Mouse (Mus musculus): ENCODE results near the gene Ccnt1. TPM values are rescaled to one million over a fixed set of nuclear protein-coding genes. Genes with fewer than 3 reads are reported as not detected.

Ccnt1 gene
- polyA plus RNA-seq, 1 experiment from 2014 or later, result 33.2 TPM

DNA sequence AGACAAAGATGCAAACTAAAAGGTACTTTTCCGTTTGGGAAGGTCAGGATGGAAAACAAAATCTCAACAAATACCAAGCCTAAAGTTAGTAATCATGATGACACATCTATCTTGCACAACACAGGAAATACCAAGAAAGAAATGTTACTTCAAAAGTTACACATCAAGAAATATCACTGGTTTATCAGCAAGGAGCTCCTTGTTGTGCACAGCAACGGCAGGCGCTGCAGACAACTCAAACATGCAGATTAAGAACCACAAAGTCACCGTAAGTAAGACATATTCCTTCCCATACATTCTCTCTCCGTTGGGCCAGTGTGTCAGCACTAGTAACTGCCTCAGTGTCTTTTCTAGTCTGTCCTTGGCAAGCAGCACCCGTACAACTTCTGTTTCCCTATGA is 29.7 kb downstream of the Ccnt1 start:
- Histone ChIP-seq H3K4me3 (no peak overlapping the region), H3K36me3 (peaks cover 58% of the 10 kb centered on the region), H3K9ac (no peak overlapping the region), H3K27me3 (no peaks in the 10 kb centered on the region), H3K9me3 (replicated peaks) (no peaks in the 10 kb centered on the region), H3K27ac (no peak overlapping the region), H3K4me1 (replicated peaks) (no peaks in the 10 kb centered on the region), H3K4me2 (no peak overlapping the region)
- 88% methylated on average over 6 of the region's 6 CpGs for WGBS
- ATAC-seq (replicated peaks; ENCODE audit: insufficient number of reproducible peaks, insufficient read depth, low FRiP score, low read depth), result no peak

DNA sequence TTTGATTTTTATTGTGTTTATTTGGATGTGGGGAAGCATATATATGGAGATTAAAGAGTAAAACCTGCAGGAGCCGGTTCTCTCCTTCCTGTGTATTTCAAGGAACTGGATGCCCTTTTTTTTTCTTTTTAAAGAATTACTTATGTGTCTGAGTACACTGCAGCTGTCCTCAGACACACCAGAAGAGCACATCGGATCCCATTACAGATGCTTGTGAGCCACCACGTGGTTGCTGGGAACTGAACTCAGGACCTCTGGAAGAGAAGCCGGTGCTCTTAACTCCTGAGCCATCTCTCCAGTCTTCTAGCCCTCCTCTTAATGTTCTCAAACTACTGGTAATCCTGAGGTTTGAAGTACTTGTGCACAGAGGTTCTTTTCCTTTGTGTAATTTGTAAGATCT is 32.8 kb downstream of the Ccnt1 start:
- H3K36me3 ChIP-seq, result peaks cover 28% of the 10 kb centered on the region
- no peak overlapping the region for H3K27ac ChIP-seq
- H3K9me3 ChIP-seq (replicated peaks), result no peaks in the 10 kb centered on the region
- no peak overlapping the region for H3K9ac ChIP-seq
- no peak overlapping the region for H3K4me2 ChIP-seq
- no peak overlapping the region for H3K4me3 ChIP-seq
- ATAC-seq (replicated peaks; ENCODE audit: insufficient number of reproducible peaks, insufficient read depth, low FRiP score, low read depth), result no peak
- WGBS, result 68% methylated on average over 4 of the region's 4 CpGs
- H3K27me3 ChIP-seq, result no peaks in the 10 kb centered on the region
- peaks cover 2% of the 10 kb centered on the region for H3K4me1 ChIP-seq (replicated peaks)

DNA sequence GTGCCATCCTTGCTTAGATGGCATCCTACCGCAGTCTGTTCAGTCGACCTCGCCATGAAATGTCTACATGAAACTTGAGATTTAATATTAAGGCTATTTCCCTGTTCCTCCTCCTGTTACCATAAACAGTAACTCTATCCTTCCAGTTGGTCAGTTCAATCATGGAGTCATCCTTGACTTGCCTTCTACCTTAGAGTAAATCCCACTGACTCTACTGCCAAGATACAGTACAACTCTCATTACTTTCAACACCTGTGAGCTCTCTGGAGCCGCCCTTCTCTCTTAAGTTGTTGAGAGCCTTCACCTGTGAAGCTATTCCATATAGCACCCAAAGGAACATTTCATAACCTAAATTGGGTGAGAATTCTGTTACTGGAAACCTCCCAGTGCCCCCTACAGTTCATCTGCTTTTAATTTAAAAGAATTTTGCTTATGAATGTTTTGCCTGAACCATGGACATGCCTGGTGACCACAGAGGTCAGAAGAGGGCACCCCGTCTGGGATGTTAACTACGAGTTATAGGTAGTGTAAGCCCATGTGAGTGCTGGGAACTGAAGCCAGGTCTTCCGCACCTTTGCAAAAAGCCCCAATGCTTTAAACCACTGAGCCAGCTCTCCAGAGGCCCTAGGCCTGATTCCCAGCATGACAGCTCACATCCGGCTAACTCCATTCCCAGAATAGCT is 33.8 kb downstream of the Ccnt1 start:
- WGBS, result 80% methylated on average over 8 of the region's 8 CpGs
- ATAC-seq (replicated peaks; ENCODE audit: insufficient number of reproducible peaks, insufficient read depth, low FRiP score, low read depth), result no peak
- H3K36me3 ChIP-seq, result peaks cover 21% of the 10 kb centered on the region
- H3K9ac ChIP-seq, result no peak overlapping the region
- H3K4me1 ChIP-seq (replicated peaks), result peaks cover 10% of the 10 kb centered on the region
- no peaks in the 10 kb centered on the region for H3K9me3 ChIP-seq (replicated peaks)
- no peak overlapping the region; the same call in 1 of the 2 replicates for H3K27ac ChIP-seq
- H3K4me3 ChIP-seq, result no peak overlapping the region
- no peak overlapping the region for H3K4me2 ChIP-seq
- no peaks in the 10 kb centered on the region for H3K27me3 ChIP-seq

DNA sequence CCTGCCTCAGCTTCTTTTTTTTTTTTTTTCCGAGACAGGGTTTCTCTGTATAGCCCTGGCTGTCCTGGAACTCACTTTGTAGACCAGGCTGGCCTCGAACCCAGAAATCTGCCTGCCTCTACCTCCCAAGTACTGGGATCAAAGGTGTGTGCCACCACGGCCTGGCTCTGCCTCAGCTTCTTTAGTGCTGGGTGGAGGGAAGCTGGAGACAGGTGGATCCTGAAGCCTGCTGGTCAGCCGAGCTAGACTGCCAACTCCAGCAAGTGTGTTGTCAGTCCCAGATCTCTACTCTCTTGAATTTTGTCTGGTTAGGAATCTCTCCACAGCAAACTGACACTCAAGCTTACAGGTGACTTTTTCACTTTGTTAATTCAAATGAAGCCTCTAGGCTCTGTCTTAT is 34.8 kb downstream of the Ccnt1 start:
- H3K36me3 ChIP-seq, result peaks cover 22% of the 10 kb centered on the region
- H3K4me2 ChIP-seq, result no peak overlapping the region
- H3K9me3 ChIP-seq (replicated peaks), result no peaks in the 10 kb centered on the region
- no peak overlapping the region for H3K9ac ChIP-seq
- 66% methylated on average over 4 of the region's 4 CpGs for WGBS
- no peak overlapping the region for H3K27ac ChIP-seq
- peaks cover 10% of the 10 kb centered on the region for H3K4me1 ChIP-seq (replicated peaks)
- ATAC-seq (replicated peaks; ENCODE audit: insufficient number of reproducible peaks, insufficient read depth, low FRiP score, low read depth), result no peak
- H3K27me3 ChIP-seq, result no peaks in the 10 kb centered on the region
- no peak overlapping the region for H3K4me3 ChIP-seq

DNA sequence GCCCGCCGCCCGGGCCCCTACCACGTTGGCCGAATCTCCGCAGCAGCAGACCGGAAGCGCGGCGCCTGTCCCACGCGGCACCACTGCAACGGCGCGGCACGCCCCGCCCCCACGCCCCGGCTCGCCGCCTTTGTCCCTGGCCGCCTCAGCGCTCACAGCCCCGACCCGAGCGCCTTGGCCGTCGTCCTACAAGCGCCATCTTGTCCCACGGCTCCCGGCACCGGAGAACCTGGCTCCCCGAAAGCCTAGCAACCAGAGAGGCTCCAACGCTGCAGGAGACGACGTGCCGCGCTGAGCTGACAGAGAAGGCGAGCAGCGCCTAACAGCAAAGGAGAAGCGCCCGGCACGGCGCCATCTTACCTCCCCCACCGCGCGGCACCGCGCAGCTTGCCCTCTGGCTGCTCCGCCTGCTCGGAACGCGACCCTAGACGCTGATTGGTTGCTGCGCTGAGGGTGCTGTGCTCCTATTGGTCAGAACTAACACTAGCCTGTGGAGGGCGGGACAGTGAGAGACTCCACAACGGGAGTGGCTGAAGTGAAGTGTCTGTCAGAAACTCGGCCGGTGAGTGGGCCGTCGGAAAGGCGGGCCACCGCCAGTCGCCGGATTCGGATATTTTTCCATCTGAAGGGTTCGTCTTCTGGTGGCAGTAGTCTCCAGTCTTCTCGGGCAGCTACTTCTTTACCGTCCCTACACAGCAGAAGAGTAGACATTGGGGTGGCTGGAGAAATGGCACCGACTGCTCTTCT is 36.7 kb downstream of the Ccnt1 start, which contains the start of gene Kansl2:
Gene Kansl2, minus strand, starts transcription at position 384 of the 747 bp plus-strand sequence.
- peak within 1 kb of the TSS; percentile 93 for H3K9ac ChIP-seq
- no peaks in the 10 kb centered on the region for H3K9me3 ChIP-seq (replicated peaks)
- H3K4me3 ChIP-seq, result peak within 1 kb of the TSS; percentile 94
- peaks cover 31% of the 10 kb centered on the region for H3K36me3 ChIP-seq
- peak; percentile 100 for ATAC-seq (replicated peaks; ENCODE audit: insufficient number of reproducible peaks, insufficient read depth, low FRiP score, low read depth)
- peak within 1 kb of the TSS; percentile 99 for H3K27ac ChIP-seq
- WGBS, result under 1% methylated on average over 66 of the region's 70 CpGs
- no peaks in the 10 kb centered on the region for H3K27me3 ChIP-seq
- H3K4me1 ChIP-seq (replicated peaks), result peaks cover 10% of the 10 kb centered on the region
- peak within 1 kb of the TSS; percentile 83 for H3K4me2 ChIP-seq

DNA sequence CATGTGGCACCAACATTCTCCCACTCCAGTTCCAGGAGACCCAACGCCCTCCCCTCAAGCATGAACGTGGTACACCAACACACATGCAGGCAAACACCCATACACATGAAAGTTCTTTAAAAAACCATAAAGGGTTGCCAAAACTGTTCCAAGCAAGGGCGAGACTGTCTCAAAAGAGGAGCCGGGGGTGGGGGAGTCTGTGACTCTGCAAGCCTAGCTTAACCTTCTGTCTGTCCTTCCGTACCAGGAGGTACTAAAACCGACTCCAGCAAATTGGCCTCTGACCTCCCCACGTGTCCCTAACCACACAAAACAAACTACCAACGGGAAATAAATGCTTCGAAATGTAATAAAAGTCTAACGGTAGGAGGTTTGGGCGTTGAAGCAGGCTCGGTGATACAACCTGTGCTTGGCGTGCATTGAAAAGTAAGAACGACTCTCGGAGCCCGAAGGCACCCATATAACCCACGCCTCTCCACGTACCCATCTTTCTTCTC is 37.6 kb downstream of the Ccnt1 start:
- WGBS, result under 1% methylated on average over 18 of the region's 18 CpGs
- no peaks in the 10 kb centered on the region for H3K27me3 ChIP-seq
- H3K9ac ChIP-seq, result peak overlapping the region; percentile 93
- peaks cover 10% of the 10 kb centered on the region for H3K4me1 ChIP-seq (replicated peaks)
- H3K27ac ChIP-seq, result peak overlapping the region; percentile 99
- no peak for ATAC-seq (replicated peaks; ENCODE audit: insufficient number of reproducible peaks, insufficient read depth, low FRiP score, low read depth)
- H3K36me3 ChIP-seq, result peaks cover 37% of the 10 kb centered on the region
- no peaks in the 10 kb centered on the region for H3K9me3 ChIP-seq (replicated peaks)
- peak overlapping the region; percentile 83 for H3K4me2 ChIP-seq
- peak overlapping the region; percentile 94 for H3K4me3 ChIP-seq

DNA sequence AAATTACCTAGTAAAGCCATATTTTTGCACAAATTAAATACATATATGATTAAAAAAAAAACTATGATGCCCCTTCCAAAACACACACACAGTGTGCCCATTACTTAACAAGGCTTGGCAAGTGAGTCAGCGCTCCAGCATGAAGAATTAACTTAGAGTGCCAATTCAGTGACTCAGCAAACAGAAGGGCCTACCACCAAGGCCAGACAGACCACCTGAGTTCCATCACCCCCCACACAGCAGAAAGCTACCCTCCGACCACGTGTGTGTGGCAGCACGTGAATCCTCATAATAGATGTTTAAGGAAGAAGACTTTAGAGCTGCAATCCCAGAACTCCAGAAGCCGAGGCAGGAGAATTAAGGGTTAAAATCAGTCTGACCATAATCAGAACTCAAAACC is 38.4 kb downstream of the Ccnt1 start:
- Histone ChIP-seq H3K4me3 (peak overlapping the region; percentile 94), H3K4me1 (replicated peaks) (peaks cover 13% of the 10 kb centered on the region), H3K27me3 (no peaks in the 10 kb centered on the region), H3K4me2 (peak overlapping the region; percentile 83), H3K27ac (0 out of 2 replicates have a peak overlapping the region, but pooled peaks have one; percentile 99), H3K9ac (peak overlapping the region; percentile 93; the same call in 1 of the 2 replicates), H3K9me3 (replicated peaks) (no peaks in the 10 kb centered on the region), H3K36me3 (peaks cover 45% of the 10 kb centered on the region)
- ATAC-seq (replicated peaks; ENCODE audit: insufficient number of reproducible peaks, insufficient read depth, low FRiP score, low read depth), result no peak
- 41% methylated on average over 5 of the region's 5 CpGs for WGBS

DNA sequence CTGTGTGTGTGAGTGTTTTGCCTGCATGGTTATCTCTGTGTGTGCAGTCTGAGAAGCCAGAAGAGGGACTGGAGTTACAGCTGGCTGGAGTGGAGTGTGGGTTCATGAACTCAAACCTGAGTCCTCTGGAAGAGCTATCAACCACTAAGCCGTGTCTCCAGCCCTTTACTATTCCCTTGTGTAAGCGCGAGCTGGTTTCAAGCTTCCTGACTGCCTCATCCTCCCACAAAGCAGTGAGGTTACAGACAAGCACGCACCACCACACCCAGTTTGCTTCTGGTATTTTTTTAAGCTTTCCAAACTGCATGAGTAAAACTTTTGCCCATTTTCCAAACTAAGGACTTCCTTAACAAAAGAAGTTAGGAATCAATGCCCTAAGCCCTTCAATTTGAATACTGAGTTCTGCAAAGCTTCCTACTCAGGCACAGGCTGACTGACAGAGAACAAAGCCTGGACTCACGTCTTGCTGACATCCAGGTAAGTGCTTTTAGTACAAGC is 42.6 kb downstream of the Ccnt1 start:
- H3K27me3 ChIP-seq, result no peaks in the 10 kb centered on the region
- H3K4me3 ChIP-seq, result no peak overlapping the region
- no peak overlapping the region for H3K9ac ChIP-seq
- peaks cover 17% of the 10 kb centered on the region for H3K4me1 ChIP-seq (replicated peaks)
- H3K4me2 ChIP-seq, result no peak overlapping the region
- 83% methylated on average over 5 of the region's 5 CpGs for WGBS
- no peak overlapping the region for H3K27ac ChIP-seq
- H3K36me3 ChIP-seq, result peaks cover 83% of the 10 kb centered on the region
- no peaks in the 10 kb centered on the region for H3K9me3 ChIP-seq (replicated peaks)
- no peak for ATAC-seq (replicated peaks; ENCODE audit: insufficient number of reproducible peaks, insufficient read depth, low FRiP score, low read depth)

DNA sequence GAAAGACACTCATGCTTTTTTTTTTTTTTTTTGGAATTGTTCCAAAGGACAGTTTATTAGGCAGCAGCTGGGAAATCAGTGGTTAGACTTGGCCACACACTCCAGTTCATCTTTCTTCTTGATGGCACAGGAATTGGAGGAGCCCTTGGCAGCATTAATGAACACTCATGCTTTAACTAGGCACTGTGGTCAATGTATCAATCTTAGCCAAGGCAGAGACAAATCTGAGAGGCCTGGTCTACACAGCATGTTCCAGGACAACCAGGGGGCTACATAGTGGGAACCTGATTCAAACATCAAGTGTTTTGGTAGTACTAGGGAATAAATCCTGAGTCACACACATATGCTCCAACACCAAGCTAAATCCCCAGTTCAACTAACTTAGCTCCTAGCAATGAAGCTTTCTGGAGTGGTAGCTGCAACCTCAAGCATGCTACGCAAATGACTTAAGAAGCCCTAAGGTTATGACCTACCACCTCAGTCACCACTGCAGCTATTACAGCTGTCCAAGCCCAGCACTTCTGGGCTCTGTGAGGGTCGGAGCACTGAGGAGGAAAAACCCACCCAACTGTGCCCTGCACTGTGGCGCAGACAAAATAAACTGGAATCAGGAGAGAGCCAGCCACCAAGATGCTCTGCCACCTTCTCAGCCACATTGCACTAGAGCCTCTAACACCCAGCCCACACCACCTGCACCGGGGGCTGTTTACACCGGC is 43.5 kb downstream of the Ccnt1 start:
- Histone ChIP-seq H3K27me3 (no peaks in the 10 kb centered on the region), H3K9me3 (replicated peaks) (no peaks in the 10 kb centered on the region), H3K4me2 (no peak overlapping the region), H3K27ac (no peak overlapping the region), H3K36me3 (peaks cover 92% of the 10 kb centered on the region), H3K4me3 (no peak overlapping the region), H3K4me1 (replicated peaks) (peaks cover 8% of the 10 kb centered on the region), H3K9ac (no peak overlapping the region)
- WGBS, result 89% methylated on average over 5 of the region's 5 CpGs
- no peak for ATAC-seq (replicated peaks; ENCODE audit: insufficient number of reproducible peaks, insufficient read depth, low FRiP score, low read depth)

DNA sequence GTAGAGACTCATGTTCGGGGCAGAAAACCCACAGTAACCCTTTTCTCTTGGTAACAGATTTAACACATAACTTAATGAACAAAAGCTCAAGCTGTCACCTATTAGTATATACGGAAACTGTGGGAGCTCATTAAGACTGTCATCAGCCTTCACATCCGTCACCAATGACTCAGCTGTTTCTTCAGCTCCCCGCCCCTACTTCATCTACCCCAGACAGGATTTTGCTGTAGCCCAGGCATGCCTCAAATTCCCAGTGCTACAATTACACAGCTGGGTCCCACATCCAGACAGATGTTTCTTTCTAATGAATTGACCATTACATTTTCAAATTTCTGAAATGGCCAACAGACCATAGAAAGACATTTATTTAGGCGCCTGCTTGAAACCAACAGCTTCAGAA is 44.7 kb downstream of the Ccnt1 start:
- H3K9ac ChIP-seq, result no peak overlapping the region
- H3K4me1 ChIP-seq (replicated peaks), result peaks cover 7% of the 10 kb centered on the region; the same call in 1 of the 2 replicates
- H3K27me3 ChIP-seq, result no peaks in the 10 kb centered on the region
- no peaks in the 10 kb centered on the region for H3K9me3 ChIP-seq (replicated peaks)
- H3K4me2 ChIP-seq, result no peak overlapping the region
- no peak overlapping the region for H3K27ac ChIP-seq
- no peak overlapping the region for H3K4me3 ChIP-seq
- no peak for ATAC-seq (replicated peaks; ENCODE audit: insufficient number of reproducible peaks, insufficient read depth, low FRiP score, low read depth)
- 56% methylated on average over 5 of the region's 5 CpGs for WGBS
- H3K36me3 ChIP-seq, result peaks cover 93% of the 10 kb centered on the region

DNA sequence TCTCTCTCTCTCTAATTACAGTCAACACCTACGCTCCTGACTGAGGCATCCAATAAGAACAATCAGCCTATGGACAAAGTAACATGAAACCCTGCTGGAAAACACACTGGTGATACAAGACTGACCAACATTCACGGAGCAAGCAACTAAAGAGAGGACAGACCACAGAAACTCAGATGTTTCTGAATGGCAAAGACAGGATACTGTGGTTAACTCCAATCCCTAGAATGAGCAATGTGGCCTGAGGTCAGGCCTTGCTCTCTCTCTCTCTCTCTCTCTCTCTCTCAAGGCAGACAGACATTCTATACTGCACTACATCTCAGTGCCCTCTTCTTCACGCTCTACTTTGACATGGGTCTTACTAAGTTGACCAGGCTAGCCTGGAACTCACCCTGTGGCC is 49.5 kb downstream of the Ccnt1 start:
- Histone ChIP-seq H3K4me3 (no peak overlapping the region), H3K36me3 (peaks cover 73% of the 10 kb centered on the region), H3K9ac (no peak overlapping the region), H3K27me3 (no peaks in the 10 kb centered on the region), H3K4me2 (no peak overlapping the region), H3K4me1 (replicated peaks) (peaks cover 3% of the 10 kb centered on the region; the same call in 1 of the 2 replicates), H3K27ac (no peak overlapping the region), H3K9me3 (replicated peaks) (no peaks in the 10 kb centered on the region)
- 85% methylated on average over 3 of the region's 3 CpGs for WGBS
- no peak for ATAC-seq (replicated peaks; ENCODE audit: insufficient number of reproducible peaks, insufficient read depth, low FRiP score, low read depth)
